ENCODE assay signal across 20 mouse cellular contexts in the genomic region with DNA sequence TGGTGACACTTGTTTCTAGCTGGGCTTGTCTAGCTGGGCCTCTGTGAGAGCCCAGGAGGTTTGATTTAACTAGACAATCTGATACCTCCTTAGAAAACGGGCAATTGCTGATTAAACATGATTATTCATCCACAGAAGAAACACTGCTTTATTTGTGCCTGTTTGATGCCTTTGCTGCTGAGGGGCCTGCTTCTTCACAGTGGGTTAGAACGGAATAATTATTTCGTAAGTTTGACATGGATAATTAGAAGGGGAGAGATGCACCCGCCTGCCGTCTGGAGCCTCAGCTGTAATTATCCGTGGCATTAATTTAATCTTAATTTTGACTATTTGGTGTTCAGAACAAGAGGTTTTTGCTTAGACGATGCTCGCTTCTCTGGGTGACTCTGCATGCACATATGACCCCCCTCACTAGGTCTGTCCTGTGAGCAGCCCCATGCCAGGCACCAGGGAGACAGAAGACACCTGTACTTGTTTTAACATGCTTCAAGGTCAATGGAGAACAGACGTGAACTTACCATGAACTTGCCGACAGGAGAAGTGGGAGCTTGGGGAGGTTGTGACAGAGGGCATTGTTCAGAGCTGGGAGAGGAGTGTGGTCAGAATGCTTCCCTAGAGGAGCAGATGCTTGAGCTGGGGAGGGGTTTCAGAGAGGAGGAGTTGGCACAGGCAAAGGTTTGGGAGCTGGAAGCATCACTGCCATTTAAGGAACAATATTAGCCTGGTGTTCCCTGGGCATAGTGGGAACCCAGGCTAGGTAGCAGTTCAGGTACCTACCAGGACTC.
DNase-seq lines count a peak whose midpoint lies in the region; ATAC-seq and TF ChIP-seq lines count a peak whose summit lies in the region.
"Had no signal": no experiment of that assay in that cellular context is flagged by ENCODE, and none has a peak within 500 bp of the region (broad histone marks: within the 10 kb centered on the region; RNA-seq: fewer than 3 reads in every experiment).

No protein-coding gene starts in this region.

- TF ChIP-seq POLR2A in lung, adult 2 months (IDR thresholded peaks at IDR 0.05; ENCODE audit: borderline replicate concordance, extremely low read depth, low read depth, low read length) = no peak

- no peaks in the 10 kb centered on the region for H3K36me3 ChIP-seq in embryonic facial prominence, embryonic 13.5 days
- H3K36me3 ChIP-seq: G1E; heart, embryonic 13.5 days had no signal

- no peak for TF ChIP-seq CTCF in lung, adult 2 months (IDR thresholded peaks at IDR 0.05; ENCODE audit: insufficient read depth, low read length)

- H3K27ac ChIP-seq in embryonic facial prominence, embryonic 13.5 days = no peak overlapping the region
- H3K27ac ChIP-seq: heart, embryonic 13.5 days; kidney, postnatal 0 days; liver, embryonic 14.5 days; stomach, postnatal 0 days had no signal

- H3K4me2 ChIP-seq in embryonic facial prominence, embryonic 13.5 days = no peak overlapping the region
- H3K4me2 ChIP-seq: heart, embryonic 13.5 days had no signal

- peaks cover 9% of the 10 kb centered on the region for H3K4me1 ChIP-seq in embryonic facial prominence, embryonic 13.5 days
- no peaks in the 10 kb centered on the region for H3K4me1 ChIP-seq in lung, adult 2 months (ENCODE audit: control insufficient read depth, insufficient read depth, low read length)
- H3K4me1 ChIP-seq: heart, embryonic 13.5 days had no signal

- H3K27me3 ChIP-seq in embryonic facial prominence, embryonic 13.5 days = no peaks in the 10 kb centered on the region
- H3K27me3 ChIP-seq: heart, embryonic 13.5 days had no signal

- peak; percentile 34 for DNase-seq in embryo, embryonic 10.5 days (ENCODE audit: low spot score)
- no peak for DNase-seq in embryo, embryonic 9.5 days (ENCODE audit: extremely low spot score)
- DNase-seq in left cerebral cortex, postnatal 4 days = peak; percentile 13
- no peak for DNase-seq in left cerebral cortex, postnatal 14 days (ENCODE audit: low spot score in 2 of 2)
- DNase-seq in retina, embryonic 14.5 days (ENCODE audit: low spot score) = peak; percentile 20
- no peak for DNase-seq in thymus, postnatal 25 days
- DNase-seq in lung, adult 2 months = no peak
- DNase-seq: adrenal gland, postnatal 14 days; cerebellum, adult 2 months; gastrocnemius, postnatal 10 days; heart, adult 11 months; heart, postnatal 36 days; kidney, adult 11 months had no signal

- H3K4me3 ChIP-seq in embryonic facial prominence, embryonic 13.5 days = no peak overlapping the region
- H3K4me3 ChIP-seq in lung, adult 2 months (replicated peaks; ENCODE audit: extremely low read depth, low read depth, low read length) = no peak overlapping the region
- H3K4me3 ChIP-seq: heart, embryonic 13.5 days had no signal

- no peak for ATAC-seq in embryonic facial prominence, embryonic 13.5 days (ENCODE audit: insufficient number of reproducible peaks, insufficient read depth, low FRiP score, low TSS enrichment, low read depth)
- ATAC-seq: CD4-positive, CD25-positive, alpha-beta regulatory T cell, adult 4 months had no signal

- WGBS in embryonic facial prominence, embryonic 13.5 days = 24% methylated on average over 10 of the region's 10 CpGs
- 77% methylated on average over 10 of the region's 10 CpGs for WGBS in lung, adult 2 months

- peaks cover 5% of the 10 kb centered on the region for H3K9me3 ChIP-seq in embryonic facial prominence, embryonic 13.5 days
- H3K9me3 ChIP-seq: heart, embryonic 13.5 days had no signal

- H3K9ac ChIP-seq in embryonic facial prominence, embryonic 13.5 days = 0 out of 2 replicates have a peak overlapping the region, but pooled peaks have one; percentile 21
- H3K9ac ChIP-seq: heart, embryonic 13.5 days; liver, embryonic 14.5 days had no signal

- intact Hi-C loops in left cerebral cortex, postnatal 4 days (cut with DNase I) = no loop called here
- intact Hi-C loops in left cerebral cortex, postnatal 14 days (cut with DNase I) = no loop called here

Comparison
In these comparisons a context has a peak if more than half of its experiments do, and no peak if none do; other contexts are left out.
1. DNase-seq: peak in embryo, embryonic 10.5 days (single experiment), left cerebral cortex, postnatal 4 days (single experiment) and retina, embryonic 14.5 days (single experiment); none in embryo, embryonic 9.5 days (single experiment), left cerebral cortex, postnatal 14 days (0 of 2), thymus, postnatal 25 days (single experiment) and lung, adult 2 months (single experiment).